Mouse (Mus musculus): ENCODE data around the gene Mrpl14. TPM values are rescaled to one million over a fixed set of nuclear protein-coding genes. Genes with fewer than 3 reads are reported as not detected.

The Mrpl14 gene
- polyA plus RNA-seq (2015; fragmentation: Illumina TruSeq; extraction: RNeasy Lipid Tissue Mini Kit (QIAGEN cat#74804); ENCODE audit: insufficient read depth, low replicate concordance) = 13.9 TPM

GRCm38 (mm10) chr17:45686093-45686619, at the start of gene Mrpl14:
Gene Mrpl14 (plus strand): TSS chr17:45686322.

GRCm38 (mm10) chr17:45659225-45659624, 26.9 kb upstream of the Mrpl14 start, which contains the start of gene Capn11:
Gene Capn11 (minus strand): TSS chr17:45659325.

GRCm38 (mm10) chr17:45686716-45687115, 594 bp downstream of the Mrpl14 start, which contains the start of gene Tmem63b:
Gene Tmem63b (minus strand): TSS chr17:45686905.

GRCm38 (mm10) chr17:45733735-45734301, 47.7 kb downstream of the Mrpl14 start, which contains the start of gene 1600014C23Rik:
Gene 1600014C23Rik (minus strand): TSS chr17:45733844.

Other genes with a start within 250 kb of the Mrpl14 start
- gene Spats1, start 210.9 kb upstream of the Mrpl14 start, polyA plus RNA-seq (2015; fragmentation: Illumina TruSeq; extraction: RNeasy Lipid Tissue Mini Kit (QIAGEN cat#74804); ENCODE audit: insufficient read depth, low replicate concordance) = not detected
- 2.9 TPM for gene Aars2, start 179.5 kb upstream of the Mrpl14 start, polyA plus RNA-seq (2015; fragmentation: Illumina TruSeq; extraction: RNeasy Lipid Tissue Mini Kit (QIAGEN cat#74804); ENCODE audit: insufficient read depth, low replicate concordance)
- 0.37 TPM for gene Tcte1, start 162.9 kb upstream of the Mrpl14 start, polyA plus RNA-seq (2015; fragmentation: Illumina TruSeq; extraction: RNeasy Lipid Tissue Mini Kit (QIAGEN cat#74804); ENCODE audit: insufficient read depth, low replicate concordance)
- gene Tmem151b, start 136.6 kb upstream of the Mrpl14 start, polyA plus RNA-seq (2015; fragmentation: Illumina TruSeq; extraction: RNeasy Lipid Tissue Mini Kit (QIAGEN cat#74804); ENCODE audit: insufficient read depth, low replicate concordance) = 1.0 TPM
- gene Nfkbie, start 130.6 kb upstream of the Mrpl14 start, polyA plus RNA-seq (2015; fragmentation: Illumina TruSeq; extraction: RNeasy Lipid Tissue Mini Kit (QIAGEN cat#74804); ENCODE audit: insufficient read depth, low replicate concordance) = 69.2 TPM
- gene Slc35b2, start 122.4 kb upstream of the Mrpl14 start, polyA plus RNA-seq (2015; fragmentation: Illumina TruSeq; extraction: RNeasy Lipid Tissue Mini Kit (QIAGEN cat#74804); ENCODE audit: insufficient read depth, low replicate concordance) = 32.4 TPM
- 1,285 TPM for gene Hsp90ab1, start 113.1 kb upstream of the Mrpl14 start, polyA plus RNA-seq (2015; fragmentation: Illumina TruSeq; extraction: RNeasy Lipid Tissue Mini Kit (QIAGEN cat#74804); ENCODE audit: insufficient read depth, low replicate concordance)
- 45.2 TPM for gene Slc29a1, start 86.7 kb upstream of the Mrpl14 start, polyA plus RNA-seq (2015; fragmentation: Illumina TruSeq; extraction: RNeasy Lipid Tissue Mini Kit (QIAGEN cat#74804); ENCODE audit: insufficient read depth, low replicate concordance)
- gene Mymx, start 84.2 kb upstream of the Mrpl14 start, polyA plus RNA-seq (2015; fragmentation: Illumina TruSeq; extraction: RNeasy Lipid Tissue Mini Kit (QIAGEN cat#74804); ENCODE audit: insufficient read depth, low replicate concordance) = not detected
- not detected for gene Capn11, start 27.0 kb upstream of the Mrpl14 start, polyA plus RNA-seq (2015; fragmentation: Illumina TruSeq; extraction: RNeasy Lipid Tissue Mini Kit (QIAGEN cat#74804); ENCODE audit: insufficient read depth, low replicate concordance)
- 14.2 TPM for gene Tmem63b, start 583 bp downstream of the Mrpl14 start, polyA plus RNA-seq (2015; fragmentation: Illumina TruSeq; extraction: RNeasy Lipid Tissue Mini Kit (QIAGEN cat#74804); ENCODE audit: insufficient read depth, low replicate concordance)
- gene 1600014C23Rik, start 47.5 kb downstream of the Mrpl14 start, polyA plus RNA-seq (2015; fragmentation: Illumina TruSeq; extraction: RNeasy Lipid Tissue Mini Kit (QIAGEN cat#74804); ENCODE audit: insufficient read depth, low replicate concordance) = not detected